Mouse (Mus musculus) lung, adult 2 months (tissue): Measurements from ENCODE around the gene Unc50.

Experiments
- CTCF ChIP-seq: fragments of 200-500 bp; IDR thresholded peaks from 2 replicates; pipeline ENCODE4 v1.5.1; 2011; ENCODE audit warnings: mild to moderate bottlenecking, low read length, control low read depth; ENCODE audit not compliant: insufficient read depth
- POLR2A ChIP-seq: fragments of 200-500 bp; IDR thresholded peaks from 2 replicates; pipeline ENCODE4 v1.6.1; 2011; ENCODE audit warnings: low read depth, mild to moderate bottlenecking, control low read depth, low read length, borderline replicate concordance; ENCODE audit errors: extremely low read depth

DNA sequence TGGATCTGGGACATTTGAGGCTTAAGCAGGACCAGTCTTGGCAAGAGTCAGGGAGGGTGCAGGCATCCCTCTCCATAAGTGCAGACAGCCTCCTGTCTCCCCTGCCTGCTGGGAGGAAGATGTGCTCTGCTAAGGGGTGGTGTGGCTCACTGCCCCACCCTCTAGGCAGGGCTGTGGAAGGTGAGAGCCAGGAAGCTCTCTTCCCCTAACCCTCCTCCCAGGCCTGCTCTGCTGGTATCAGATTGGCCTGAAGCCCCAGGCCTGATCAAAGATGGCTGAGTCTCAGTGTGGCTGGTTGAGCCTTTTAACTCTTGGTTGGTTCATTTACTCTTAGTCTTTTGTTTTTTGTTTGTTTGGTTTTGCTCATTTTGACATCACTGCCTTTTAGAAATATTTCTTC is 20.3 kb upstream of the Unc50 start:
- TF ChIP-seq CTCF (no peak), POLR2A (no peak)
